Mouse (Mus musculus) heart, postnatal 0 days (tissue): ENCODE results near the gene Rbck1.

Experiments used
- CTCF ChIP-seq: IDR thresholded peaks from 2 replicates; pipeline ENCODE4 v1.5.1; 2016; ENCODE audit warnings: antibody characterized with exemption, control low read depth, low read depth
- EP300 ChIP-seq: IDR thresholded peaks from 2 replicates; pipeline ENCODE4 v1.6.1; 2016; ENCODE audit warnings: antibody characterized with exemption, low read depth

DNA sequence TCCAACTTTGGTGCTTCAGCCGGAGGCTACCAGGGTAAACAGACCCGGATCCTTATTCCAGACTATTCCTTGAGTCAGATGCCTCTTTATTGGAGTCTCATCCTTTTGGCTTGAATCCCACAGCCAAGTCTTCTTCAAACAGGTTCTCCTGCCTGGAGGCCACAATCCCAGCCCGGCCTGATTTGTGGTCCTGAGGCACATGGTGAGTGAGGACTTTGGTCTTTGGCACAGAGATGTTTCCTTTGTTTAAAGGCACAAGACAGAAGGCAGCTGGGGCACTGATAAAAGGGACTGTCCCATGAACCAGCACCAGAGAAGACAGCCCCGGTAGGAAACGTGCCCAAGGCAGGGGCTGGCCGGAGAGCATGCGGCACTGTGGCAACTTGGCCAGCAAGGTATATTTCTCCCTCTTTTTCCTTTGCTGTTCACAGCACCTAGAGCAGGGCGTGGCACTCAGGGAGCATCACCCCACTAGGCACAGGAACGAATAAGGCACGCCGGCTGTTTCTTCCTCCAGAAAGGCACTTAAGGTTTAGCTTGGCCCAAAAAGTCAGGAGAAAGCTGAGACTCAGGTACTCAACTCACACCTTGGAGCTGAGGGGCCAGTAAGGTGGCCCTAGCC lies 5.2 kb upstream of the Rbck1 start:
- TF ChIP-seq CTCF (no peak), EP300 (no peak)
